Mouse (Mus musculus): Measurements from ENCODE around the gene Tm6sf2. TPM values are rescaled to one million over a fixed set of nuclear protein-coding genes. Genes with fewer than 3 reads are reported as not detected.

Tm6sf2 gene
- not detected for polyA plus RNA-seq (2014; fragmentation: Illumina TruSeq; extraction: RNeasy Lipid Tissue Mini Kit (QIAGEN cat#74804))

DNA sequence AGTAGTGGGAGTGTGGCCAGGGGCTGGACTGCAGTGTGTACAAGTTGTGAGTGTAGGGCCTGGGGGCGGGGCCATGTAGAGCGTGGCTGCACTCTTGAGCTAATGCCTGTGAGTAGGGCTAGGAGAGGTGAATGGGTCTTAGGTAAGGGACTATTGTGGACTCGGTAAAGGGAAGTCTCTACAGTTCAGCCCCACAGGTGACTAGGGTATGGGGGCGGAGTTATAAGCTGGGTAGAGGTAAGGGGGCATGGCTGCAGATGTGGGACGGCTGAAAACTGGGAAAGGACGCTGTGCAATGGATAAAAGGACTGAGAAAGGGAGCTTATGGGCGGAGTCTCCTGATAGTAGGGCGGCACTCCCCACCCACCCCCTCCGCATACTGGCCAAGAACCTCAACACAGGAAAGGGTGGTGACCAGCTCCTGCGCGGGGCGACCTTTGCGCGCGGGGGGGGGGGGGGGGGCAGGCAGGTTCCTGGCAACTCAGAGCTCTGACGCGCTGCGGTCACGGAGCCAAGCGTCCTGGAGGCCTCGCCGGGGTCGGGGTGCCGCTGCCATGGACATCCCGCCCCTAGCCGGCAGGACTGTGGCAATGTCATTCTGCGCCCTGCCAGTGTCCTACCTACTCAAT lies at the start of gene Tm6sf2:
Gene Tm6sf2 (plus strand): TSS at position 484 of the 629 bp plus-strand sequence.

DNA sequence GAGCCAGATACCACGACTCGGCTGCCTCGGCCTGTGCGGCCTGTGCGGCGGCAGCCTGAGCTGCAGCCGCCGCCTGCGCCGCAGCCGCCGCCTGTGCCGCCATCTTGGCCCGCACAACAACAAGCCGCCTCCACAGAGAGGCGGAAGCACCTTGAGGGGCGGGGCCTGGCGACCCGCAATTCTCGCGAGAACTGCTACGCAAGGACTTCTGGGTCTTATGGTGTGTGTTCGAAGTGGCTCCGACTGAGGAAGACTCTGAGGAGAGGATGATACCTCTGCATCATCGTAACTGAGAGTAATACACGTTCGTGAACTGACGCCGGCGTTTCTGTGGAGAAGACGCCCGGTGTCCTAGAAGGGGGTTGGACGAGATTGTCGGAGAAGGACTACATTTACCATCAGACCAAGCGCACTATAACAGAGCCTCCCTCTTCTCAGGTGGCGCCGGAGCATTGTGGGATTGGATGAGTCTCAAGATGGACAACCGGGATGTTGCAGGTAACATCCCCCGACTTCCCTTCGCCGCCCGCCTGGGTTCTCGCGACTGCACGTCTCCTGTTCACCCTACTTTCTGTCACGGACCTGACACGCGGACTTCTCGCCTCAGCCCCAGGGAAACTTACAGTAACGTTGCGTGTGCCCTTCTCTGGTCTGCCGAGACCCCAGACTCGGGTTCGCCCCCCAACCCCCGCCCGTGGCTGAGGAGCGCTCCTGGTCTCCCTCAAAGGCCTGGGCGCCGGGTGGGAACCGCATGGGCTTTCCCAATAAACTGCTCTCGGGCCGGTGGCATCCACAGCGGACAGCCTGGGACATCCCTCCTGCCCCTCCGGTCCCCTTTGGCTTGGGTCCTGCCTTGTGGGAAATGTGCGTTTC lies 29.9 kb upstream of the Tm6sf2 start, which contains the start of the genes Mau2 and Sugp1:
Gene Mau2 (minus strand): TSS at position 152 of the 873 bp plus-strand sequence.
Gene Sugp1 (plus strand): TSS at position 231 of the 873 bp plus-strand sequence.

DNA sequence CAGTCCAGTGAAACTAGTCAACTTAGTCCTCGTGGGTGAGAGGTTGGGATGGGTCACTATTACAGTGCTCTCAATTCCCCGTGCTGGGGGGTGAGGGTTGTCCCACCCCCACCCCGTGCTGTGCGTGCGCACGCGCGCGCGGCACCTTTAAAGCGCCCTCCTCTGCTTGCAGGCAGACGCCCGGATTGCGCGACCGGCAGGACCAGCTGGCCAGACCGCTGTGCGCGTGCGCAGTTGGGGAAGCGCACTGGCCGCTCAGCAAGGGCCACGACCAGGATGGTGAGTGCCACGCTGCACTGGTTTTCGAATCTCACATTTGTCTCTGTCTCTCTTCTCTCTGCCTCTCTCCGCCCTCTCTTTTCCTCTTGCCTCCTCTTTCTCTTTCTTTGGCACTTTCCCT lies 10.6 kb downstream of the Tm6sf2 start, which contains the start of gene Hapln4:
Gene Hapln4 (plus strand): TSS at position 173 of the 400 bp plus-strand sequence.

DNA sequence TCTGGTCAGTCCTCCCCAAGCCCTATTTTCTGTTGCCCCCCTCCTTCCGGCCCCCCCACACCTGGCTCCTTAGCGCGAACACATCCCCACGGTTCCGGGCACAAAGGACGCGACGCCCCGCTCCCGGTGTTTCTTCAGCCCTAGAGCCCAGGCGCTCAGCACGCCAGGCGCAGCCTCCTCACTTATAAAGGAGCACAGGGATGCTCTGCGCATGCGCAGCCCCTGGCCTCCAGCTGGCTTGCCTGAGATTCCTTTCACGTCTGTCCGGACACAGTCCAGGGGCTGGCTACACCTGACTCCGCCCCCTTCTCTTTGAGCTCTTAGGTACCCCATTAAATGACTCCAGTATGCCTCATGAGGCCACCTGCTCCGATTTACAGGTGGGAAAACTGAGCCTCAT lies 47.9 kb downstream of the Tm6sf2 start, which contains the start of gene Ncan:
Gene Ncan (minus strand): TSS at position 207 of the 400 bp plus-strand sequence.

Other genes starting within 250 kb of the Tm6sf2 start
- gene Pbx4, start 240.4 kb upstream of the Tm6sf2 start, polyA plus RNA-seq (2014; fragmentation: Illumina TruSeq; extraction: RNeasy Lipid Tissue Mini Kit (QIAGEN cat#74804)) = 0.91 TPM
- not detected for gene Cilp2, start 185.2 kb upstream of the Tm6sf2 start, polyA plus RNA-seq (2014; fragmentation: Illumina TruSeq; extraction: RNeasy Lipid Tissue Mini Kit (QIAGEN cat#74804))
- not detected for gene Tssk6, start 170.7 kb upstream of the Tm6sf2 start, polyA plus RNA-seq (2014; fragmentation: Illumina TruSeq; extraction: RNeasy Lipid Tissue Mini Kit (QIAGEN cat#74804))
- gene Ndufa13, start 170.4 kb upstream of the Tm6sf2 start, polyA plus RNA-seq (2014; fragmentation: Illumina TruSeq; extraction: RNeasy Lipid Tissue Mini Kit (QIAGEN cat#74804)) = not detected
- not detected for gene Yjefn3, start 170.2 kb upstream of the Tm6sf2 start, polyA plus RNA-seq (2014; fragmentation: Illumina TruSeq; extraction: RNeasy Lipid Tissue Mini Kit (QIAGEN cat#74804))
- gene Gatad2a, start 76.5 kb upstream of the Tm6sf2 start, polyA plus RNA-seq (2014; fragmentation: Illumina TruSeq; extraction: RNeasy Lipid Tissue Mini Kit (QIAGEN cat#74804)) = 8.7 TPM
- 8.2 TPM for gene Mau2, start 30.2 kb upstream of the Tm6sf2 start, polyA plus RNA-seq (2014; fragmentation: Illumina TruSeq; extraction: RNeasy Lipid Tissue Mini Kit (QIAGEN cat#74804))
- gene Sugp1, start 30.1 kb upstream of the Tm6sf2 start, polyA plus RNA-seq (2014; fragmentation: Illumina TruSeq; extraction: RNeasy Lipid Tissue Mini Kit (QIAGEN cat#74804)) = 5.0 TPM
- gene Hapln4, start 10.5 kb downstream of the Tm6sf2 start, polyA plus RNA-seq (2014; fragmentation: Illumina TruSeq; extraction: RNeasy Lipid Tissue Mini Kit (QIAGEN cat#74804)) = not detected
- not detected for gene Ncan, start 47.9 kb downstream of the Tm6sf2 start, polyA plus RNA-seq (2014; fragmentation: Illumina TruSeq; extraction: RNeasy Lipid Tissue Mini Kit (QIAGEN cat#74804))
- gene Nr2c2ap, start 58.4 kb downstream of the Tm6sf2 start, polyA plus RNA-seq (2014; fragmentation: Illumina TruSeq; extraction: RNeasy Lipid Tissue Mini Kit (QIAGEN cat#74804)) = 1.3 TPM
- 0.68 TPM for gene Rfxank, start 66.2 kb downstream of the Tm6sf2 start, polyA plus RNA-seq (2014; fragmentation: Illumina TruSeq; extraction: RNeasy Lipid Tissue Mini Kit (QIAGEN cat#74804))
- gene Borcs8, start 66.6 kb downstream of the Tm6sf2 start, polyA plus RNA-seq (2014; fragmentation: Illumina TruSeq; extraction: RNeasy Lipid Tissue Mini Kit (QIAGEN cat#74804)) = 12.3 TPM
- gene Mef2b, start 66.8 kb downstream of the Tm6sf2 start, polyA plus RNA-seq (2014; fragmentation: Illumina TruSeq; extraction: RNeasy Lipid Tissue Mini Kit (QIAGEN cat#74804)) = not detected
- gene Tmem161a, start 99.4 kb downstream of the Tm6sf2 start, polyA plus RNA-seq (2014; fragmentation: Illumina TruSeq; extraction: RNeasy Lipid Tissue Mini Kit (QIAGEN cat#74804)) = 5.1 TPM
- 1.5 TPM for gene Slc25a42, start 139.4 kb downstream of the Tm6sf2 start, polyA plus RNA-seq (2014; fragmentation: Illumina TruSeq; extraction: RNeasy Lipid Tissue Mini Kit (QIAGEN cat#74804))
- gene Sugp2, start 161.3 kb downstream of the Tm6sf2 start, polyA plus RNA-seq (2014; fragmentation: Illumina TruSeq; extraction: RNeasy Lipid Tissue Mini Kit (QIAGEN cat#74804)) = 2.8 TPM
- gene Armc6, start 161.5 kb downstream of the Tm6sf2 start, polyA plus RNA-seq (2014; fragmentation: Illumina TruSeq; extraction: RNeasy Lipid Tissue Mini Kit (QIAGEN cat#74804)) = 0.48 TPM
- gene Homer3, start 209.9 kb downstream of the Tm6sf2 start, polyA plus RNA-seq (2014; fragmentation: Illumina TruSeq; extraction: RNeasy Lipid Tissue Mini Kit (QIAGEN cat#74804)) = 0.20 TPM
- 4.8 TPM for gene Ddx49, start 229.6 kb downstream of the Tm6sf2 start, polyA plus RNA-seq (2014; fragmentation: Illumina TruSeq; extraction: RNeasy Lipid Tissue Mini Kit (QIAGEN cat#74804))
- gene Cope, start 229.6 kb downstream of the Tm6sf2 start, polyA plus RNA-seq (2014; fragmentation: Illumina TruSeq; extraction: RNeasy Lipid Tissue Mini Kit (QIAGEN cat#74804)) = 0.86 TPM
- gene Cers1, start 242.9 kb downstream of the Tm6sf2 start, polyA plus RNA-seq (2014; fragmentation: Illumina TruSeq; extraction: RNeasy Lipid Tissue Mini Kit (QIAGEN cat#74804)) = not detected